Mouse (Mus musculus) embryonic facial prominence, embryonic 12.5 days (tissue): ENCODE measurements around the gene Me1. TPM values are rescaled to one million over a fixed set of nuclear protein-coding genes. Genes with fewer than 3 reads are reported as not detected.

Experiments used
- ATAC-seq: fragments of 200-750 bp; cut with Nextera tagmentation; 2 replicates; pipeline ENCODE4 v1.8.0; 2017; ENCODE audit not compliant: insufficient number of reproducible peaks, insufficient read depth, low FRiP score, low TSS enrichment
- H3K27ac ChIP-seq: fragments of 300-500 bp; sonication (generic); 2 replicates; pipeline ENCODE4 v1.5.1; 2016; ENCODE audit warnings: mild to moderate bottlenecking
- H3K27me3 ChIP-seq: fragments of 300-500 bp; sonication (generic); 2 replicates; pipeline ENCODE4 v1.6.1; 2016; ENCODE audit warnings: mild to moderate bottlenecking, moderate library complexity
- H3K36me3 ChIP-seq: fragments of 300-500 bp; sonication (generic); 2 replicates; pipeline ENCODE4 v1.6.1; 2016; ENCODE audit warnings: mild to moderate bottlenecking
- H3K4me1 ChIP-seq: fragments of 300-500 bp; sonication (generic); 2 replicates; pipeline ENCODE4 v1.6.1; 2016
- H3K4me2 ChIP-seq: fragments of 300-500 bp; sonication (generic); replicated peaks from 2 replicates; pipeline ENCODE4 v1.6.1; 2016; ENCODE audit warnings: mild to moderate bottlenecking, moderate library complexity
- H3K4me3 ChIP-seq: fragments of 300-500 bp; sonication (generic); 2 replicates; pipeline ENCODE4 v1.5.1; 2016; ENCODE audit warnings: mild to moderate bottlenecking
- H3K9ac ChIP-seq: fragments of 300-500 bp; sonication (generic); 2 replicates; pipeline ENCODE4 v1.6.1; 2016; ENCODE audit warnings: mild to moderate bottlenecking, moderate library complexity
- H3K9me3 ChIP-seq: fragments of 300-500 bp; sonication (generic); 2 replicates; pipeline ENCODE4 v1.6.1; 2016; ENCODE audit warnings: mild to moderate bottlenecking, moderate library complexity
- WGBS: fragments of 180-500 bp; shearing (Covaris S2); methylation state at CpG from one replicate; pipeline ENCODE4 v1.1.7; 2016; 5-methylcytosine and 5-hydroxymethylcytosine counted together
- polyA plus RNA-seq: library from polyadenylated mRNA; unstranded; fragments of >200 nt; fragmentation: Nextera tagmentation; extraction: Ambion mirVana; gene quantifications from 2 replicates; pipeline ENCODE4 v1.2.1, GENCODE M21; 2016

Me1 gene
- polyA plus RNA-seq, 1 experiment from 2014 or later: 17.8 TPM

DNA sequence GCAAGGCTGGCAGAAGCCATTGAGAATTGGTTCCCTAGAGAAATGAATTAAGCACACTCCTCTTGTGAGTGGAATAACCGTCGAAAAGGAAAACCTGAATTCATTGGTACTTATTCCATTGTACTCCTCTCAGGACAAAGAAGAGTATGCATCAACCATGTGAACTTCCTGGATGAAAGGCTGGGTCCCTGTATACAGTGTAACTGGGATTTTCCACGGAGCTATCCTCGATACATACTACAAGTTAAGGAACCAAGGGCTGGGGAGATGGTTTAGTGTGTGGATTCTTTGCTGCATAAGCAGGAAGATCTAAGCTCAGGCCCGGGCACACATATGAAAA lies 30.6 kb upstream of the Me1 start:
- Histone ChIP-seq H3K4me3 (no peak overlapping the region), H3K27me3 (no peaks in the 10 kb centered on the region), H3K9me3 (no peaks in the 10 kb centered on the region), H3K4me2 (no peak overlapping the region), H3K4me1 (no peaks in the 10 kb centered on the region), H3K9ac (no peak overlapping the region), H3K36me3 (no peaks in the 10 kb centered on the region), H3K27ac (0 out of 2 replicates have a peak overlapping the region, but pooled peaks have one; percentile 17)
- 85% methylated on average over 5 of the region's 5 CpGs for WGBS
- ATAC-seq: no peak

- H3K27ac ChIP-seq: 0 out of 2 replicates have a peak overlapping the region, but pooled peaks have one; percentile 17
- 37% methylated on average over 7 of the region's 7 CpGs for WGBS
- no peak overlapping the region for H3K4me3 ChIP-seq
- H3K36me3 ChIP-seq: no peaks in the 10 kb centered on the region
- no peak for ATAC-seq
- H3K4me2 ChIP-seq: no peak overlapping the region
- no peaks in the 10 kb centered on the region for H3K27me3 ChIP-seq
- H3K9me3 ChIP-seq: no peaks in the 10 kb centered on the region
- H3K4me1 ChIP-seq: no peaks in the 10 kb centered on the region
- no peak overlapping the region for H3K9ac ChIP-seq
Measured at GRCm38 (mm10) chr9:86725604-86726380, 30.0 kb upstream of the Me1 start.

- Histone ChIP-seq H3K4me3 (no peak overlapping the region), H3K4me2 (no peak overlapping the region), H3K9me3 (no peaks in the 10 kb centered on the region), H3K4me1 (no peaks in the 10 kb centered on the region), H3K36me3 (no peaks in the 10 kb centered on the region), H3K9ac (no peak overlapping the region), H3K27me3 (no peaks in the 10 kb centered on the region), H3K27ac (no peak overlapping the region)
- WGBS: 72% methylated on average over 4 of the region's 4 CpGs
- ATAC-seq: no peak
Measured at GRCm38 (mm10) chr9:86725066-86725465, 29.3 kb upstream of the Me1 start.

DNA sequence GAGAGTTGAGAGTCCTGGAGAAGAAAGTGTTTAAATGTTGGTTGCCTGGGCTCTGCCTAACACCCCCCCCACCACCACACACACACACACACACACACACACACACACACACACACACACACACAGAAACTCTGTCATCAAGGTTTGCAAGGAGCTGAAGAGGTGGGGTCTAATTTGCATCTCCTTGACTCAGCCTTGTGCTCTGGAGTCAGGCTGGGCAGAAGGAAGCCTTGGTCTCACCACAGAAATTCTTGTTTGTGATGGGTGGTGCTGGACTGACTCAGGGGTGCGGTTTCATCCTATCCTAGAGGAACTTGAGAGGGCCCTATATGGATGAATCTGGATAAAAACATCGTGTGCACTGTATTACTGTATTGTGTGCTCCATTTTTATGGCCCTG lies 25.0 kb upstream of the Me1 start:
- no peak for ATAC-seq
- no peak overlapping the region for H3K4me2 ChIP-seq
- H3K27ac ChIP-seq: no peak overlapping the region
- 83% methylated on average over 2 of the region's 2 CpGs for WGBS
- no peaks in the 10 kb centered on the region for H3K4me1 ChIP-seq
- no peaks in the 10 kb centered on the region for H3K27me3 ChIP-seq
- no peaks in the 10 kb centered on the region for H3K9me3 ChIP-seq
- no peak overlapping the region for H3K4me3 ChIP-seq
- no peak overlapping the region for H3K9ac ChIP-seq
- no peaks in the 10 kb centered on the region for H3K36me3 ChIP-seq

- H3K27ac ChIP-seq: no peak overlapping the region
- H3K9me3 ChIP-seq: no peaks in the 10 kb centered on the region
- no peaks in the 10 kb centered on the region for H3K27me3 ChIP-seq
- WGBS: 89% methylated on average over 5 of the region's 5 CpGs
- ATAC-seq: no peak
- H3K4me2 ChIP-seq: no peak overlapping the region
- no peaks in the 10 kb centered on the region for H3K4me1 ChIP-seq
- H3K4me3 ChIP-seq: no peak overlapping the region
- H3K9ac ChIP-seq: no peak overlapping the region
- no peaks in the 10 kb centered on the region for H3K36me3 ChIP-seq
Measured at GRCm38 (mm10) chr9:86720227-86720626, 24.5 kb upstream of the Me1 start.

DNA sequence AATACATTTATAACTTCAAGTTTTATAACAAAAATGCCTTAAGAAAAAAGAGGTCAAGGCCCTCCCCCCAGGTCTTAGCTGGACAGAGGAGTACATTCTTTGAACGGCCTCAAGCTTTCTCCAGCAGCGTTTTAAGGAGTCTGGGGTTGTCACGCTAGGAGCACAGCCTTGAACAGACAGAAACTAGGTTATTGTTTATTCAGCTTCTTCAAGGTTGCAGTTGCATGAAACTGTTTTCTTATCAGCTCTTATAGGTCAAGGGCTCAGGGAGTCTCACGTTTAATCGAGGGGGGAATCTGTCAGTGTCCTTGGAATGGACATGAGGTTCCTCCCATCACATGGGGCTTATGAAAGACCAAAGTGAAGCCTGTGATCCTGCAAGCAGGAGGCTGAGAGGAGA lies 21.4 kb upstream of the Me1 start:
- no peak for ATAC-seq
- H3K27ac ChIP-seq: no peak overlapping the region
- H3K4me2 ChIP-seq: no peak overlapping the region
- H3K27me3 ChIP-seq: no peaks in the 10 kb centered on the region
- no peaks in the 10 kb centered on the region for H3K9me3 ChIP-seq
- H3K4me3 ChIP-seq: no peak overlapping the region
- H3K4me1 ChIP-seq: no peaks in the 10 kb centered on the region
- 64% methylated on average over 5 of the region's 5 CpGs for WGBS
- no peaks in the 10 kb centered on the region for H3K36me3 ChIP-seq
- no peak overlapping the region for H3K9ac ChIP-seq

GRCm38 (mm10) chr9:86716540-86716939 lies 20.8 kb upstream of the Me1 start:
- Histone ChIP-seq H3K9ac (no peak overlapping the region), H3K9me3 (no peaks in the 10 kb centered on the region), H3K27ac (no peak overlapping the region), H3K36me3 (no peaks in the 10 kb centered on the region), H3K4me3 (no peak overlapping the region), H3K27me3 (no peaks in the 10 kb centered on the region), H3K4me2 (no peak overlapping the region), H3K4me1 (no peaks in the 10 kb centered on the region)
- ATAC-seq: no peak
- 69% methylated on average over 2 of the region's 2 CpGs for WGBS

DNA sequence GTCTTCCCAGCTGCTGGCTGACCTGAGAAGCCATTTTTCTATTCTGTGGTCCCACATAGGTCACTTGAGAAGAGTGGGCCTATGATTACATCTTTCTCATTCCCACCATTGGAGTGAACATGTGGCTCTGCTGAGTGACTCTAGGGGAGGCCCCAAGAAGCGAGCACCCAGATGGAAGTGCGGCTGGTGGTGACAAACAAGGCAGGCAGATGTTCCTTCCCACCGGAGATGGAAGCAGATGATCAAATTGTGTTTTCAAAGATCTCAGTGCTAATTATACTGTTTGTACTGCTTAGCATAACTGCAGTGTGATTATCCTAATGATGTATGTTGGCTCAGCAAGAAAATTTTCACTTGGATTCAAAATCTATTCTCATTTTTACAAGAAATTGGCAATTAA lies 18.3 kb upstream of the Me1 start:
- Histone ChIP-seq H3K27me3 (no peaks in the 10 kb centered on the region), H3K4me2 (no peak overlapping the region), H3K4me3 (no peak overlapping the region), H3K9ac (no peak overlapping the region), H3K36me3 (no peaks in the 10 kb centered on the region), H3K4me1 (no peaks in the 10 kb centered on the region), H3K27ac (no peak overlapping the region), H3K9me3 (no peaks in the 10 kb centered on the region)
- no peak for ATAC-seq
- 84% methylated on average over 3 of the region's 3 CpGs for WGBS

DNA sequence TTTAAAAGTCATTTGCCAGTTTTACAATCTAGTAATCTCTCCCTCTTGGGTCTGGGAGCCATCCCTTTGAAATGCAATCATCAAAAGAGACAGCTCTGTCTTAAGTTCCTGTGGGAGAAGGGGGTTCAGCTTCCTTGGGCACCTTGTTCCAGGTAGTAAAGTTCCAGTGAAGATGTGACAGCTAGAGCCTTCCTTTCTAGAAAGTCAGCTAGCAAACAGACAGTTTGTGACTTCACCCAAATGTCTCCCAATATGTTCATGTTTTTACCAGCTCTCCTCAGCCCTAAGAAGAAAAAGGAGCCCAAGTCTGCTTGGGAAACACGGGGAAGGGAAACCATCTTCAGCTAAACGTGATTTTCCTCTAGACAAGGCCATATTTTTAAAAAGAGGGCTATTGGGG lies 16.9 kb upstream of the Me1 start:
- Histone ChIP-seq H3K27ac (no peak overlapping the region), H3K4me3 (no peak overlapping the region), H3K9ac (no peak overlapping the region), H3K4me2 (no peak overlapping the region), H3K27me3 (no peaks in the 10 kb centered on the region), H3K4me1 (no peaks in the 10 kb centered on the region), H3K9me3 (no peaks in the 10 kb centered on the region), H3K36me3 (no peaks in the 10 kb centered on the region)
- ATAC-seq: no peak
- 78% methylated on average over 2 of the region's 2 CpGs for WGBS

DNA sequence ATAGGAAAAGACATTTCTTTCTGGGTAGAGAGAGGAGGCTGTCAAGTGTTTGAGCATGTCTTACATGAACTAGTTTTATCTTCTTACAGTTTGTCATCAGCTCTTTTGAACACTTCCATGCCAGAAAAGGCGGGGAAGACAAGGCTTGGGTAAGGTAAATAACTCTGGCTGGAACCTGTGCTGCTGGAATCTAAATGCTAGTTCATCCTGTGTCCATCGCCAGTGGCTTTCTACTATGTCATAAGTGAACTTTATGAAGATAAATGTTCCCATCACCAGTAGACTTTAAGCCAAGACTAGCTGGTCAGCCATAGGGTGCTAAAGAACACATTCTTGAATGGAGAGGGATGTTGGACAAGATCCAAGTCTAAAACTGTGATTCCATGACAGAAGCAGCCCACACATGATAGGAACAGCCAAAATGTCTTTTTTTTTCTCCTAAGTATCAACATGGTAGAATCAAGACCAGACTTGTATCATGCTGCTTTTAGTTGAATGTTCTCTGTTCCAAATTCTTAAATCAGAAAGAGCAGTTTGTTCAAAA lies 14.4 kb upstream of the Me1 start:
- ATAC-seq: no peak
- no peak overlapping the region for H3K4me2 ChIP-seq
- 82% methylated on average over 2 of the region's 2 CpGs for WGBS
- no peaks in the 10 kb centered on the region for H3K4me1 ChIP-seq
- H3K27ac ChIP-seq: no peak overlapping the region
- no peak overlapping the region for H3K4me3 ChIP-seq
- H3K9me3 ChIP-seq: no peaks in the 10 kb centered on the region
- H3K27me3 ChIP-seq: no peaks in the 10 kb centered on the region
- no peak overlapping the region for H3K9ac ChIP-seq
- H3K36me3 ChIP-seq: no peaks in the 10 kb centered on the region

- Histone ChIP-seq H3K4me2 (no peak overlapping the region), H3K4me1 (no peaks in the 10 kb centered on the region), H3K36me3 (no peaks in the 10 kb centered on the region), H3K27me3 (no peaks in the 10 kb centered on the region), H3K27ac (no peak overlapping the region), H3K9me3 (no peaks in the 10 kb centered on the region), H3K9ac (no peak overlapping the region), H3K4me3 (no peak overlapping the region)
- no peak for ATAC-seq
- 50% methylated on average over 6 of the region's 6 CpGs for WGBS
Measured at GRCm38 (mm10) chr9:86708921-86709320, 13.2 kb upstream of the Me1 start.

- Histone ChIP-seq H3K4me1 (no peaks in the 10 kb centered on the region), H3K9ac (no peak overlapping the region), H3K4me2 (no peak overlapping the region), H3K9me3 (no peaks in the 10 kb centered on the region), H3K27me3 (no peaks in the 10 kb centered on the region), H3K4me3 (no peak overlapping the region), H3K36me3 (no peaks in the 10 kb centered on the region), H3K27ac (no peak overlapping the region)
- WGBS: 76% methylated on average over 1 of the region's 1 CpGs
- ATAC-seq: no peak
Measured at GRCm38 (mm10) chr9:86707431-86707830, 11.7 kb upstream of the Me1 start.
